Mouse (Mus musculus) lung, adult 2 months (tissue): ENCODE measurements around the gene Asic4. TPM values are rescaled to one million over a fixed set of nuclear protein-coding genes. Genes with fewer than 3 reads are reported as not detected.

ENCODE experiments used
- DNase-seq: peaks from one replicate; pipeline ENCODE4 v3.0.0; 2022
- H3K4me1 ChIP-seq: fragments of 200-500 bp; 2 replicates; pipeline ENCODE4 v1.6.1; 2011; ENCODE audit warnings: low read length; ENCODE audit not compliant: control insufficient read depth, insufficient read depth
- H3K4me3 ChIP-seq: fragments of 200-500 bp; replicated peaks from 2 replicates; pipeline ENCODE3; 2011; ENCODE audit warnings: low read depth, mild to moderate bottlenecking, control low read depth, low read length; ENCODE audit errors: extremely low read depth
- CTCF ChIP-seq: fragments of 200-500 bp; IDR thresholded peaks from 2 replicates; pipeline ENCODE4 v1.5.1; 2011; ENCODE audit warnings: mild to moderate bottlenecking, low read length, control low read depth; ENCODE audit not compliant: insufficient read depth
- POLR2A ChIP-seq: fragments of 200-500 bp; IDR thresholded peaks from 2 replicates; pipeline ENCODE4 v1.6.1; 2011; ENCODE audit warnings: low read depth, mild to moderate bottlenecking, control low read depth, low read length, borderline replicate concordance; ENCODE audit errors: extremely low read depth
- WGBS: fragments of 180-500 bp; shearing (Covaris S2); methylation state at CpG from one replicate; pipeline ENCODE4 v1.1.7; 2018; 5-methylcytosine and 5-hydroxymethylcytosine counted together
- polyA plus RNA-seq: library from polyadenylated mRNA; depleted of rRNA; stranded (reverse); fragments of >200 nt; gene quantifications from 2 replicates; pipeline ENCODE4 v1.2.3, GENCODE M21; 2012

Asic4 gene
- polyA plus RNA-seq, 1 experiment, result not detected

DNA sequence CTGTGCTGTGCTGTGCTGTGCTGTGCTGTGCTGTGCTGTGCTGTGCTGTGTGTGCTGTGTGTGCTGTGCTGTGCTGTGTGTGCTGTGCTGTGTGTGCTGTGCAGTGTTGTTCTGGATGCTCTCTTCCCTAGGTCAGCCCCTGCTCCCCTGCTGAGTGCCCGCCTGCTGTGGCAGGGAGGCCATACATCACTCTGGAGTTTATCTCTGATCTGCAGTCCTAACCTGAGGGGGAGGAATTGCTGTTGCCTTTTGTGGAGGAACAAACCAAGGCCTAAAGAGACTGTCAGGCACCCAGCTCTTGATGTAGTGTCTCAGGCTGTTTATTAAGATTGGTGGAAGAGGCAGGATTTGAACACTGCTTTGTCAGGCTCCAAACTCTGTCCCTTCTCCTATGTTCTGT is 12.4 kb downstream of the Asic4 start:
- WGBS, result 43% methylated on average over 1 of the region's 1 CpGs
- TF ChIP-seq POLR2A (no peak), CTCF (no peak)
- no peak overlapping the region for H3K4me3 ChIP-seq

GRCm38 (mm10) chr1:75463652-75464204 is 13.5 kb downstream of the Asic4 start:
- DNase-seq, result no peak
- WGBS, result 80% methylated on average over 5 of the region's 5 CpGs
- Histone ChIP-seq H3K4me1 (0 out of 2 replicates have a peak, but pooled peaks cover 2% of the 10 kb centered on the region), H3K4me3 (no peak overlapping the region)
- no peak for TF ChIP-seq POLR2A
- TF ChIP-seq CTCF, result no peak

More for the DNA sequence above, 12.4 kb downstream of the Asic4 start:
- H3K4me1 ChIP-seq, result 0 out of 2 replicates have a peak, but pooled peaks cover 5% of the 10 kb centered on the region
- no peak for DNase-seq

DNA sequence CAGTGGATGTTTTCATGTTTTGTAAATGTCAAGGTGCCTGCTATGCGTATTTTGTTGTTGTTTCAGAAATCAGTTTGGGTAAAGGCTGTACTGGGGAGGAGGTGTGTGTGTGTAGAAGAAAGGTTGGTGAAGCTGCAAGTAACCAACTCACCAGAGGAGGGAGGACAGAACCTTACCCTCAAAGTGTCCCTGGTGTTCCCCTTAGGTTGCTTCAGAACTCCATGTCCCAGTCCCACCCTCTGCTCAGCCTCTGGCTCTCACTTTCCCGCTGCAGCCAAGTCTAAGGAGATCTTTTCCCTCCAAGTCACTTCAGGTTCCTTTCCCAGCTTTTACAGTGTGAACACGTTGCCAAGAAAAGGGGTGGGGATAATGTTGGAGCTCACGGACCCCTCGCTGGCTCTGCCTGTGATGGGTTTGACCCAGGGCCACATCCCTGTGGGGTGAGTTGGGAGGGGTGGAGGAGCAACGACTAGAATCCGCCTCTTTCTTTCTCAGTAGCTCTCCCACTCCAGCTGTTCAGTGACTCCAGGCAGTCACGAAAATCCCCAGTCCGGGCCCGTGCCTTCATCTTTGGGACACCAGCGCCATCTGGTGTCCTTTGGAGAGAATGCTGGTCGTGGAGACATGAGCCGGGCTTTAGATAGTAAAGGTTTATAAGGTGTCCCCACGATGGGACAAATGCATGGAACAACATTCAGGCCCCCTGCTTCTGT is 17.1 kb downstream of the Asic4 start:
- H3K4me1 ChIP-seq, result no peaks in the 10 kb centered on the region
- peak; percentile 68 for DNase-seq
- 8% methylated on average over 14 of the region's 14 CpGs for WGBS
- TF ChIP-seq CTCF (peak; percentile 77), POLR2A (no peak)
- no peak overlapping the region for H3K4me3 ChIP-seq

DNA sequence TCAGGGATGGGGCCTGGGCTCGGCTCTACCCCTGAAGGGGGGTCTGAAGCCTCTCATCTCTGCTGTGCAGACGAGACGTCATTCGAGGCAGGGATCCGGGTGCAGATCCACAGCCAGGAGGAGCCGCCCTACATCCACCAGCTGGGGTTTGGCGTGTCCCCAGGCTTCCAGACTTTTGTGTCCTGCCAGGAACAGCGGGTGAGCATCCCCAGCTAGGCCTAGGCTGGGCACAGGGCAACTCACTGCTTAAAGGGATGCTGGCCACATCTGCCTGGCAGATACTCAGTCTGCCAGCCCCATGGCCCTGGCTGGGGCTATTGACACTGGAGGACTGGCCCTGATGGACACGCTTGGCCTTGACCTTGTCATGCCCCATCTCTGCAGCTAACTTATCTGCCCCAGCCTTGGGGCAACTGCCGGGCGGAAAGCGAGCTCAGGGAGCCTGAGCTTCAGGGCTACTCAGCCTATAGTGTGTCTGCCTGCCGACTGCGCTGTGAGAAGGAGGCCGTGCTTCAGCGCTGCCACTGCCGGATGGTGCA is 19.1 kb downstream of the Asic4 start:
- WGBS, result 75% methylated on average over 17 of the region's 17 CpGs
- Histone ChIP-seq H3K4me1 (no peaks in the 10 kb centered on the region), H3K4me3 (no peak overlapping the region)
- TF ChIP-seq CTCF (no peak), POLR2A (no peak)
- no peak for DNase-seq

DNA sequence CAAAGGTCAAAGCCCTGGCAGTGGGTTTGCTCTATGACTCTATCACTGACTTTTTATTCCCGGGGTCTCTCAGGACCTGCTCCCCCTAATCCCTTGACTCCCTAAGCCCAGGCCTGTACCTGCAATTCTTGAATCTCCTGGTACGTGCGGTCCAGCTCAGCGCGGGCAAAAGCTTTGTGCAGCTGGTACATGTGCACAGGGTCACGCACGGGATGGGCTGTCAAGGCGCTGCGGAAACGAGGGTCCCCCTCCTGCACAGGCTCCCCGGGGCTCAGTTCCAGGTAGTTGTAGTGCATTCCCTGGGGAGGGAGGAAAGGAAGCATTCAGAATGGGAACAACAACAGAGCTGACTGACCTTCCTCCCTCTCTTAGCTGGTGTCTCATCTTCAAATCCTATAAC is 26.2 kb downstream of the Asic4 start:
- Histone ChIP-seq H3K4me1 (peaks cover 14% of the 10 kb centered on the region; the same call in 1 of the 2 replicates), H3K4me3 (no peak overlapping the region)
- DNase-seq, result no peak
- WGBS, result 95% methylated on average over 11 of the region's 11 CpGs
- TF ChIP-seq CTCF, result no peak
- no peak for TF ChIP-seq POLR2A

GRCm38 (mm10) chr1:75477264-75477965 is 27.2 kb downstream of the Asic4 start:
- Histone ChIP-seq H3K4me3 (no peak overlapping the region), H3K4me1 (peaks cover 14% of the 10 kb centered on the region; the same call in 1 of the 2 replicates)
- no peak for TF ChIP-seq POLR2A
- peak; percentile 62 for TF ChIP-seq CTCF
- 16% methylated on average over 35 of the region's 35 CpGs for WGBS
- DNase-seq, result peak; percentile 86

- no peak for TF ChIP-seq POLR2A
- no peak for TF ChIP-seq CTCF
- H3K4me3 ChIP-seq, result no peak overlapping the region
- peaks cover 14% of the 10 kb centered on the region; the same call in 1 of the 2 replicates for H3K4me1 ChIP-seq
- no peak for DNase-seq
- WGBS, result 44% methylated on average over 3 of the region's 3 CpGs
Observed at GRCm38 (mm10) chr1:75477966-75478290, 27.7 kb downstream of the Asic4 start.

DNA sequence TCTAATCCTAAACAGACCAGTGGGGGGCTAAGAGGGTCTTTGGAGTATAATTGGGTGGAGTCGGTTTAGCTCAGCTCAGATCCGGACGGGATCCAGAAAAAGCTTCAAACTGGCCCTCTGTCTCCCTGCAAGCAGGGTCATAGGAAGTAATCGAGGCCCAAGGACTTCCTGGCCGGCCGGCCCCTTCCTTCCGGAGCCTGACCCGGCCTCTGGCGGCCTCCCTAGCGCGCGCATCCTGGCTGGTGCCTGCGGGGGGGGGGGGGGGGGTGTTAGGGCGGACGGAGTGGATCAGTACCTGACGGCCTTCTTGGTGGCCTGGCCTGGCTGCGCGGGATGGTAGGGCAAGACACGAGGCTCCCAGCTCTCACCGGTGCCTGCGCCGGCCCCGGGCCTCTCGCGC is 28.3 kb downstream of the Asic4 start:
- WGBS, result under 1% methylated on average over 25 of the region's 25 CpGs
- Histone ChIP-seq H3K4me1 (peaks cover 14% of the 10 kb centered on the region; the same call in 1 of the 2 replicates), H3K4me3 (peak overlapping the region; percentile 89)
- TF ChIP-seq CTCF (no peak), POLR2A (no peak)
- no peak for DNase-seq

- DNase-seq, result peak; percentile 96
- no peak for TF ChIP-seq CTCF
- 0 out of 2 replicates have a peak, but pooled peaks have one; percentile 5 for TF ChIP-seq POLR2A
- Histone ChIP-seq H3K4me1 (peaks cover 14% of the 10 kb centered on the region; the same call in 1 of the 2 replicates), H3K4me3 (peak within 1 kb of the TSS; percentile 89)
- WGBS, result under 1% methylated on average over 75 of the region's 76 CpGs
Observed at GRCm38 (mm10) chr1:75478916-75479634, 28.8 kb downstream of the Asic4 start, which contains the start of the genes Chpf and Tmem198. TSS of gene Chpf (minus strand) at chr1:75479307. TSS of gene Tmem198 (plus strand) at chr1:75479532.
